Mouse (Mus musculus) lung, postnatal 4 days (tissue): ENCODE measurements around the gene Polq.

Experiments
- DNase-seq, 2 experiments: peaks; one replicate each; pipeline ENCODE4 v3.0.0; 2021

The Polq gene

DNA sequence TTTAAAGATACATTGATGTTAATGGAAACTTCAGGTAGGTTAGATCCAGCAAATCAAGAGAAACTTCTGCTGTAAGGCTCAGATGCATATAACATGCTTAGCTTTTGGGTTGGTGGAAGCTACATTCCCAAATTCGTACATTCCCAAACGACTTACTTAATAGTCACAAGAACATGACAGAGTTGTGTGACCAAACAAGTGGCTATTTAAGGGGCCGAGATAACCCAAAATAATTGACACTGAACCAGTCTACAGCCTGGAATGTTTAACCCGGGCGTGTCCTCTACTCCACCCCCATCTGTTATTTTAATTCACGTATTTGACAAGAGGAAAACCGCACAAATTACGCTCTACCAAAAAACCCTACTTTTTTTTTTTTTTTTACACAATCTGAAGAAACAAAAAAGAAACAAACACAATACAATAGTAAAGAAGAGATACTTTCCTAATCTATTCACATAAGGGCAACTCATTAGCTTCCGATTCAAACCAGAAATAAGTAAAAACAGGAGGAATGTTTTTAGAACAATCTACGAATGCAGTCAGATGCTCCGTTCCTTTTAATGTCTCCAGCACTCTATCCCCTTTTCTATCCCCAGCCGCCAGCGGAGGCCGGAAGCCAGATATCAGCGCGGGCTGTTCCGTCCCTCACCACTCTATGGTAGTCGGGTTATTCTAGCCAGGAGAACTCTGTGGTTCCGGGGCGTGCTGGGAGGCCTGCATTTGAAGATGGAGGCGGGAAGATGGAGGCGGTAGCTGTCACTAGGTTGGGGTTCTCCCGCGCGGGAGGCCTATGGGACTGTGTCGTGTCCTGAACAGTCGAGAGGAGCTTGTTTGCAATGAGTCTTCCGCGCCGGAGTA, at the start of gene Polq:
Polq (plus strand) TSS at position 726 of the 861 bp plus-strand sequence.
- peak; percentile 92 to 94 for DNase-seq

DNA sequence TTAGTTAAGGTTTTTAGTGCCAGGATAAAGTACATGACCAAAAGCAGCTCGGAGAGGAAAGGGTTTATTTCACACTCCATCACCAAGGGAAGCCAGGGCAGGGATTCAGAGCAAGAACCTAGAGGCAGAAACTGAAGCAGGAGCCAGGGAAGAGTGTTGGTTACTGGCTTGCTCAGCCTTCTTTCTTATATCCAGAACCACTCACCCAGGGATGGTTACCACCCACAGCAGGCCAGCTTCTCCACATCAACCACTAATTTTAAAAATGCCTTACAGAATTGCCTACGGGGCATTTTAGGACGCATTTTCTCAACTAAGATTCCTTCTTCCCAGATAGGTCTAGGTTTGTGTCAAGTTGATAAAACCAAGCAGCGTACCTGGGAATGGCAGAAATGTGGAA, 48.2 kb upstream of the Polq start:
- DNase-seq: no peak

DNA sequence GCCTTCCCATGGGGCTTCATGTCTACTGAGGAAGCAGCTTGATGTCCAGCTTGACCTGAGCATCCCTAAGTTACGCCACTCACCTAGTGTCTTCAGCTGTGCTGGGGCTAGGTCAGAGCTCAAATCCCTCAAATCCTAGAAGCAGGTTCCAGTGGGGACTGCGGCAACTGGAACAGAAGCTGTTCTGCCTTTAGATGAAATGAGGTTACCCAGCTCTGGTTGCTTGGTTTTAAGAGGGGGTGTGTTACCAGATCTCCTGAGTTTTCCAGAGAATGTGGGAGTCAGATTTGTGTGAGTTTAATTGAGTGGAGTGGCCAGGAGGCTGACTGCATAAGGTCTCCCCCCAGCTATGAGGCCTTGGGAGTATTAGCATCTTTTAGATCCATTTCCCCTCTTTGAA, 32.5 kb upstream of the Polq start:
- DNase-seq: no peak

DNA sequence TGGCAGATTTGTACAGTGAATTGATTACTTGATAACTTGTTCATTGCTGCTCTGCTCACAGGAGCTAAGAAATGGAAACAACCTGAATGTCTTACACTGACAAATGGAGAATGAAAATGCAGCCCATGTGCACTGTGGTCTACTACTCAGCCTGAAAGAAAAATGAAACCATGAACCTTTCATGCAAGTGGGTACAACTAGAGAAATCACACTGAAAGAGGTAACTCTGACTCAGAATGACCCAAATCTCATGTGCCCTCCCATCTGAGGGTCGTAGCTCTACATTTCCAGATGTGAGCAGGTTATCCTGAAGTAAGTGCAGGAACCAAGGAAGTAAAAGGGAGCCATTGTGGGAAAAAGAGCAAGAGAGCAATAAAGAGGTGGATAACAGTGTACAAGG, 27.8 kb upstream of the Polq start:
- DNase-seq: no peak

DNA sequence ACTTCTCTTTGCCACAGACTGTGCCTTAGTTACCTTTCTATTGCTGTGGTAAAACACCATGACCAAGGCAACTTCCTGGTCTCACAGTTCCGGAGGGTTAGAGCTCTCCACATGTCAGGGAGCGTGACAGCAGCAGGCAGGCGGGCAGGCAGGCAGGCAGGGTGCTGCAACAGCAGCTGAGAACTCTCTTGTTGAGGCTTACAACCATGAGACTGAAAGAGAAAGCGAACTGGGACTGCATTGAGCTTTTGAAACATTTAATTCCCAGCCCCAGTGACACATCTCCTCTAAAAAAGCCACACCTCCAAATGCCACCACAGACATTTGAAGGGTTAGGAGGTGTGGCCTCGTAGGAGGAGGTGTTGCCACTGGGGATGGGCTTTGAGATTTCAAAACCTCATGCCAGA, 25.9 kb upstream of the Polq start:
- peak in 1 of 2 experiments; percentile 14 for DNase-seq

DNA sequence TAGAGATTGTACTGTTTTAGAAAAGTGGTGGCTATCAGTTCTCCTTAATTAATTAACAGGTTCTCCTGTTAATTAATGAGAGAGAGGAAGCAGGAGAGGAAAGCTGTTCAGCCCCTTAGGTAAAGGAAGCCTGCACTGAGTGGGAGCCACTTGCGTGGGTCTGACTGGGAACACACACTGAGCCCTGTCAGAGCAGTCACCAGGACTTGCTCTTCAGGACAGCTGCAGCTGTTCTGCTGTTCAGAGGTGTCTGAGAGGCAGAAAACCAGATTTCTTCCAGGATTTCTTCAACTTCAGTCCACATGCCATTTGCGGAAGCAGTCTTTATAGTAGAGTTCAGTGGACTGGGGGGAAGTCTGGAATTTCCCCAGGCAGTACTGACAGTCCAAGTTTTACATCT, 24.2 kb upstream of the Polq start:
- no peak for DNase-seq

DNA sequence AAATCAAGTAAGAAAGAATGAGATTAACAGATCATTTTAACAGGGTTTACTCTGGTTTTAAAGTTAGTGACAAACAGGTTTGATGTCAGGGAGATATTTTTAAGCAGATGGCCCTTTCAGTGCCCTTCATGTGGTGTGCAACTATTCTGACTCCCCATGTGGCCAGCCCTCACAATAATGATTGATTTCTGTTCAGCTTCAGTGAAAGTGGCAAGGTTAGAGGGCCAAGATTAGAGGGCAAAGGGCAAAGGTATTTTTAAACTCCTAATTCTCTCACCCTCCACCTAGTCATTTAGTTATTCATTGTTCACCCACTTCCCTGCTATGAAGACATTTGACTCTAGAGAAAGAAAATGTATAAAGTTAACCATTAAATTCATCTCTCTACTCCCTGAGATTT, 23.5 kb upstream of the Polq start:
- no peak for DNase-seq

DNA sequence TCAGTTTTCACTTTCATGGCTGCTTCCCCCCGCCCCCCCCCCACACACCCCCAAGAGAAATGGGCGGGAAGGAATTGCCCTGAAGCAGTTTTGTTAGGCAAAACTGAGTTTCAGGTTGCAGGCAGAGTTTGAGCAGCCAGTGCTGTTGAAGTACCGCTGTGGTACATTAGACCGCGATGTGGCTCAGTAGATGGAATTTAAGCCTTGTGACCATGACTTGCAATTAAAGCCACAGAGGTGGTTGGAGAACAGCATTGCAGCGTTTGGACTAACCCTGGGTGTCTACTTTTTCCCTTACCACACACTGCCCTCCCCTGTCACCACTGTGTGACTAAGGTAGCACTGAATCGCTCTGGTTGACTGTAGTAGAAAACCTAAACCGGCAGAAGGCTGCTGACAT, 22.1 kb upstream of the Polq start:
- no peak for DNase-seq

DNA sequence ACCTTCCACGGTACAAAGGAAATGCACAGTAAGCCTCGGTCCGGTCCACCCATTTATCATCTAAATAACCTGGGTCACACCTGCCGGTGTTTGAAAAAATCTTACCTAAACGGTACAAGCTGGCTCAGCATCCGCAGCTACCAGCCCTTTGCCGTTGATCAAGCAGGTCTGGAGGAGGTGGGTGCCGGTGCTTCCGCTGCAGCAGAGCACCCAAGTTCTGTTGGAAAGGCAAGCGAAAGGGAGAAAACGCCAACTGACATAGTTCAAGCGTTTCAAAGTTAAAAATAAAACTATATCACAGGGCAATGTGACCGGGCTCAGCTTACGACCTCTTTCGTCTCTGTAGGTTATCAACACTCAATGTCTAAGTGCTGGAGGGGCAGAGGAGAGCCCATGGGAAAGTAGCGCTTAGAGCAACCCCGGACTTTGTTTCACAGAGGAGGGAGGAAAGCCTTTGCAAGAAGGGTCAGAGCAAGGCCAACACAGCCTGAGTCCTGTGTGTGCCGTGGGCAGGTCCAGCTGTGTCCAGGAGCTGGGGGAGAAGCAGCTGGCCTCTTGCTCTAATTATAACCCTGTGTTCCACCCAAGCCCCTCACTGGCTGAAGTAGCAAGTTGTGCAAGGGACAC, 21.5 kb upstream of the Polq start, which contains the start of gene Fbxo40:
Fbxo40 (minus strand) TSS at position 469 of the 627 bp plus-strand sequence.
- no peak for DNase-seq

DNA sequence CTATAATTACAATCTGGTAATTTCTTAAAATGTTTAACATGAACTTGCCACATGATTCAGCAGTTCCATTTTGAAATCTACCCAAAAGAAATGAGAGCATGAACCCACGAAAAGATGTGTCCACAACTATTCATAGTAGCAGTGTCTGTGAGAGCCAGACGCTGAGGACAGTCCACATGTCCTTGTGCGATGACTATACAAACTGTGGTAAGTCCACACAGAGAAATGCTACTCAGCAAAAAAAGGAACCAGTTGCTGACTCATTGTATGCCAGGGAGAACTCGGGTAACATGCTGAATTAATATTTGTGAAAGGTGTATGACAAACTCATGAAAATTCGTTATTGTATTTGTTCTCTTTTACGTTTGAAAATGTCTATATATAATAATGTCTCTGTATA, 13.9 kb upstream of the Polq start:
- DNase-seq: no peak

DNA sequence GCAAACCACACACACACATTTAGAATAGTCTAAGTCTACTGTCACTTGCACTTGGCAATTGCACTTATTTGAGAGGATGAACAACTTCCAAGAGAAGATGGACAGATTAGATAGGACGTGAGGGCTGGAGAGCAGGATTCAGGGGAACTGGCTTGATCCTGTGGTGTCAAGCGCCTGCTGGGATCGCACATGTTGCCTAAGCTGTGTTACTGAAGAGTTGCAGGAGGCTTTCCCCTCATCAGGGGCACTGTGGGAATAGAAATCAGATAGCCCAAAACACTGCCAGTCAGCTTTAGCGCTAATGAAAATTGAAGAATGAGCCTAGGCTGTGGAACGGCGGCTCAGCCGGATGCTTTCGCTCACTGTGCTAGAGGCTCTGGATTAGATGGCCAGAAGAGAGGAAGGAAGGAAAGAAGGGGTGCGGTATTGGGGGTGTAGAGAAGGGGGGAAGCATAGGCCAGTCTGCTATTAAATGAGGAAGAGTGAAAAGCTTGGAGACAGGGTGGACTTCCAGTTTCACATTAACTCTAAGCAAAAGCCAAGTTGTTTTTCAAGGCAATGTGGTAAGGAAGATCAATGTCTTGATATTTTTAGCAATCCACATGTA, 12.1 kb upstream of the Polq start:
- no peak for DNase-seq

DNA sequence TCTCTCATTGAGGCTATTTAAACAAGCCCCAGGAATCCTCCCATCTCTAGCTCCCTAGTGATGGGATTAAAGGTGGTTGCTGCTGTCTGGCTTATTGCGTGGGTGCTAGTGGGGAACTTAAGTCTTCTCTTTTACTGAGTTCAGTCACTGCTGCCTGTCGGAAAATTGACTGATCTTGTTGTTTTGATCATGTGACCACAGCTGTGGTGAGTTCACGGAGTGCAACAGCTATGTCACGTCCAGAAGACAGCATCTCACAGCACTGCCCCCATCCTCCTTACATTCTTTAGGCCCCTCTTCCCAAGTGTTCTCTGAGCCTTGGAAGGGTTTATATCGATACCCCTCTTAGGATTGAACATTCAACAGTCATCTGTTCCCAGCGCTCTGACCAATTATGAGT, 2.3 kb upstream of the Polq start:
- DNase-seq: no peak

DNA sequence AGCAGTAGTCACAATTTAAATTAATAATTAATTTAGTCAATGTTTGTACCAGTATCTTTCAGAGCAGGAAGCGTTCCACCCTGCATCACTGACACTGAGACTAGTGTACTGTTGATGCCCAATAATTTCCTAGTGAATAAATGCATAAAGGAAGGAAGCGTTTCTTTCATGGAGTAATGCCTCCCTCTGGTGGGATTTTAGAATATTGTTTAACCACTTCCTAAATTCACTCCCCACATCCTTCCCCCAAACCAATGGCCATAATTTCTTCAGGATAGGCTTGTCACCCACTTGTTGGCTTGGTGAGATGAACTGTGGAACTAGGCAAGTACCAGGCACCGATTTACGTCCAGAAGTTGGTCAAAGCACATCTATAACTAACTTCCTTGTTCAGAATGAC, 1.2 kb upstream of the Polq start:
- peak in 1 of 2 experiments; percentile 33 for DNase-seq

DNA sequence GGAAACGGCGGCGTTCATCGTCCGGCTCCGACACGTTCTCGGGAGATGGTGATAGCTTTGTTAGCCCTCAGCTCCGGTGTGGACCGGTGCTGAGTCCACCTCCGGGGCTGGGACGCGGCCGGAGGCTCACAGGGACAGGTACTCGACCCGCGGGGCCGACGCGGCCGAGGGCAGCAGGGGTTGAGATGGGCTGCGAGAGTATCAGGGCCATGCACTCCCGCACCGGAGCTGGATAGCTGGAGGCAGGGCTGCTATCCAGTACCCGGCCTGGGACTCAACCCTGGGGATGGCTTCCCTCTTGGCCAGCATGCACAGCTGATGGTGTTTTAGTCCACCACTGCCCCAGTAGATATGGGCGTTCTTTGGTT, 320 bp downstream of the Polq start:
- no peak for DNase-seq

DNA sequence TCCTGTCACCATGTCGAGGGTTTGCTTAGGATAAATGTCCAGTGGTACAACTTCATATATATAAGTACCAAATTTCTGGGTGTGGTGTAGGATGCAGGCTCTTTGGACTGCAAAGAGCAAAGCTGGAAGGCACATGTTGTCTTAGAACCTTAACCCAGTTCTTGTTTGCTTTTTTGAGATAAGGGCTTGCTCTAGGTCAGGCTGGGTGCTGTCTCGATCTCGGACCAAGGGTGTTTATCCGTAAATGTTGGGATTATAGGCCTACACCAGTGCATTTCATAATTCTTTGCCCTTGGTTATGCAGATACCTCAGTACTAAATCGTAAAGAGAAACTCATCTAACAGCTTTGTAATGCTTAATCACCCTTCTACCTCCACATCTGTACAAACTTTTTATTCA, 750 bp downstream of the Polq start:
- no peak for DNase-seq

DNA sequence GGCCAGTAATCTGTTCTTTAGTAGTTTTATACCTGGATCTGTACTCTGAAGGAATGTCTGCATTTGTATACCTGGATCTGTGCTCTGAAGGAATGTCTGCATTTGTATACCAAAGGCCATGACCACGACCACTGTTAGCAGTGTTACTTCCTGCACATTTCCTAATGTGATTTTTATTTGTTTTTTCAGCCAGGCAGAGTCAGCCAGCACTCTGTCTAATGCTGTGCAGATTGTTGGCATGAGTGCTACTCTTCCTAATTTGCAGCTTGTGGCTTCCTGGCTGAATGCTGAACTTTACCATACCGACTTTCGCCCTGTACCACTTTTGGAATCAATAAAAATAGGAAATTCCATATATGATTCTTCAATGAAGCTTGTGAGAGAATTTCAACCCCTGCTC, 16.0 kb downstream of the Polq start:
- no peak for DNase-seq

DNA sequence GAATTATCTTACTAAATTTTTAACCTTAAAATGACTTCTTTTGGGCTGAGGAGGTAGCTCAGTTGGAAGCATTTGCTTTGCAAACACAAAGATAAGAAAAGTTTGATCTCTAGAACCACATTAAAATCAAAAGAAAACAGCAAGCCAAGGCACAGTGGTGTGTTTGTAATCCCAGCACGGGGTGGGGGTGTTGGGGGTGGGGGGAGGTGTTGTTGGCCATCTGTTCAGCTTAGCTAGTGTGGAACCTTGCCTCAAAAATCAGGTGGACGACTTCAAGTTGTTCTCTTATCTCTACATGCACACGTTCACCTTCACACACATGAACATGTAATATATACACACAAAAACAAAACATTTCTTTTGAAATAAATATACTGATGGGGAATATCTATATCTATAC, 20.4 kb downstream of the Polq start:
- no peak for DNase-seq

DNA sequence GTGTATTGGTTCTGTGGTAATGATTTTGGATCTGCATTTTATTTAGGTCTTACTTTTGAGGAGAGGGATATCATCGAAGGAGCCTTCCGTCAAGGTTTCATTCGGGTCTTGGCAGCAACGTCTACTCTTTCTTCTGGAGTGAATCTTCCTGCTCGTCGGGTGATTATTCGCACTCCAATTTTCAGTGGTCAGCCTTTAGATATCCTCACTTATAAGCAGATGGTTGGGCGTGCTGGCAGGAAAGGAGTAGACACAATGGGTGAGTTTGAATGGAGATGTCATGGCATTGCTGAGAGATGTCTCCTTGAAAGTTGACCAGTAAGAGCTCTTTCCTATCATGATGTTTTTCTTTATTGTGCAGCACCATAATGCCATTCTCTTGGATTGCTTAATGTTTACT, 23.2 kb downstream of the Polq start:
- DNase-seq: no peak

DNA sequence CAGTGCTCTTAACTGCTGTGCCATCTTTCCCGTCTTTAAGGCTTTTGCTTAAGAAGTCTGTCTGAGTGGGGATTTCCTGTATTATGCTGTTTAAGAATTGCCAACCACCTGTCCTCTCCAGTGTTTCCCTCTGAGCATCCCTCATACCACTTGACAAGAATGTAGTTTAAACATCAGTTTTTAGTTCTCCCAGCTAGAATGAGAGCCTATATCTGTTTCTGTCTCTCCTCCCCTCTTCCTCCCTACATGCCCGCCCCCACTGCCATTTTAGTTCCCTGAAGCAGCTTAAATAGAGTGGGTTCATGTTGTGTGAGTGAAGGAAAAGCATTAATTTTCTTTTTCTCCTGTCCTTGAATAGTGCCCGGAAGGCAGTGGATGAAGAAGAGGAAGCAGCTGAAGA, 48.0 kb downstream of the Polq start:
- DNase-seq: no peak

DNA sequence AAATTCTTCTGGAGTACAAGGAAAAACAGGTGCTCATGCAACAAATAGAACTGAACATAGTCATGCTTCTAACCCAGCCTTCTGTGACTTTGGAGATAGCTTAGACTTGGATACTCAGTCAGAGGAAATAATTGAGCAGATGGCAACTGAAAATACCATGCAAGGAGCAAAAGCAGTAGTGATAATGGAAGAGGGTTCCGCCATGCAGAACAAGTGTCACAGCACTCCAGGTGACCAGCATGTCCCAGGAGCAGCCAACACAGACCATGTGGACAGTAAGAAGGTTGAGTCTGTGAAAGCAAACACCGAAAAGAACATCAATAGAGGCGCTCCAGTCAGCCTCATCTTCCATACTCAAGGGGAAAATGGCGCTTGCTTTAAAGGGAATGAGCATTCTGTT, 49.7 kb downstream of the Polq start:
- no peak for DNase-seq

DNA sequence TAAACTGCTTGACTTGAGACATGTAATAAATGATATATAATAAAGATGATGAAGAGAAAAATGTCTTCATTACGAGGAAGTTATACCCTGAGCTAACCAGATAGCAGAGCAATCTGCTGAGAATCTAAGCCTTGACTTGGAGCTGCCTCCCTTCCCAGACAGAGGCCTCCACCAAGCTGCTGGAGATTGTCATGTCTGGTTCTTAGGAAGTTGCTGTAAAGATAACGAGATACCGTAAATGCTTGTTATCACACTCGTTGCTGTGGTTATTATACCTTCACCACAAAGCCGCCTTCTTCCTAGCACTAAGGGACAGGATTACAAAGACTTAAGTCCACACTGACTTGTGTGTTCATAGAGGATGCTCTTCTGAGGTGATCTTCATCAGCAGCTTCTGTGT, 60.8 kb downstream of the Polq start:
- DNase-seq: no peak

DNA sequence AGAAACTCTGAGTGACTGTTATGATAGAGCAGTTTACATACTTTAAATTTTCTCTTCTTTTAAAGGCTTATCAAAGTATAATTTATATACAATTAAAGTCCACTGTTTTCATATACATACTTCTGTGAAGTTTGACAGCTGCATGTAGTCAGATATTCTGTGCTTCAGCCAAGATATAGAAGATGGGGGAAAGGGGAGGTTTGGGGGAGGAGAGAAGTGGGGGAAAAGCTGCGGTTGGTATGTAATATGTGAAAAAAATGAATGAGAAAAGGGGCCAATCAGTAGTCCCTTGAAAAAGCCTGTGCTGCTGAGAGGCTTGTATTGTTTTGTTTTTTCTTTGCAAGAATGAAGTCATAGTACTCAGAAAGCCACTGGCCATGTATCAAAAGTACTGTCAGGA, 78.1 kb downstream of the Polq start:
- DNase-seq: no peak

DNA sequence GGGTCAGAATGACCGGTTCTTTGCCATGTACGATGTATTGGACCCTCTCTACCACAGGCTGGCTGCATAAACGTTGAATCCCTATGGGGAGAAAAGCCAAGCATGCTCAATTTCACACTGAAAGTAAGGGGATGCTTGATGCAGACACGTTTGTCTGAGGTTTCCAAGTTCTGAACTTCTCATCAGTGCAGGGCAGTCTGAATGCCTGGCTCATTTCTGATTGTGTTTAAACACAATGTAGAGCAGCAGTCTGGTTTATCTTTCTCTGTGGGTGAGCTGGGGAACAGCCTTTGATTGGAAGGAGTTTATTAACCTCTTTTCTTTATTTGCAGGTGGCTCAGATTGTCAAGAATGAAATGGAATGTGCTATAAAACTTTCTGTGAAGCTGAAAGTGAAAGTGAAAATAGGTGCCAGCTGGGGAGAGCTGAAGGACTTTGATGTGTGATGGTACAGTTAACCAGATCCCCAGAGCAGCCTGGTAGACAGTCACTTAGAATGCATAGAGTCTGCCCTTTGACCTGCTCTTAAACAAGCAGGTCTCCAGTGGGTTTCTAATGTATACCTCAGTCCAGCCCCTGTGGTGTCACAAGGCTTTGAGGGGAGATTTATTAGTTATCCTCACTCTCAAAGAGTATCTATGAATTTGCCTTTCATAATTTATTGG, 82.7 kb downstream of the Polq start:
- no peak for DNase-seq

DNA sequence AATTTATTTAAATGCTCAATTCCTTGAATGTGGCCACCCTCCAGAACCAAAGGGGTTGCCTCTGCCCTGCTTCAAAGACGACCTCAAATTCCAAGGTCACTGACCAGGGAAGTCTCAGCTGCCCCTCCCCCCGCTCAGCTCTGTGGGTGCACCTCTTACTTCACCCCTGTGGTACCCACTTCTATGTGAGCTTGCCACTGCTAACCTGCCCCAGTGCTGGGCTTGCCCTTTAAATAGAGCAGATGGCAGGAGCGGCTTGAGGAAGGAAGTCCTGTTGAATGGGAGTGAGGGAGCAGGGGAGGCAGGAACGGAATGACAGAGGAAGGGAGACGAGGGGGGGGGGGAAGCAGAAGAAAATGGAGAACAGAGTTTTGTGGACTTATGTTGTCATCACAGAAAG, 97.2 kb downstream of the Polq start:
- no peak for DNase-seq
